Mouse (Mus musculus) c-Kit-positive CD71-positive TER-119-positive erythroid progenitor cells, embryonic 14.5 days (primary cell): ENCODE data around the gene Gstt1.
"Not testable (repeated sequence)": the region's sequence is repeated elsewhere in the genome, so short reads cannot be mapped to it uniquely, and the experiment has no call there.

Experiments used
- DNase-seq: peaks from one replicate; pipeline ENCODE4 v3.0.0-alpha.2; 2013; ENCODE audit warnings: low spot score

The Gstt1 gene

GRCm38 (mm10) chr10:75798176-75798696 lies at the start of gene Gstt1:
Gene Gstt1 (minus strand): TSS chr10:75798584.
- peak; percentile 55 for DNase-seq

GRCm38 (mm10) chr10:75845306-75845930 lies 47.0 kb upstream of the Gstt1 start:
- peak; percentile 73 for DNase-seq

GRCm38 (mm10) chr10:75844800-75845199 lies 46.4 kb upstream of the Gstt1 start:
- no peak for DNase-seq

DNA sequence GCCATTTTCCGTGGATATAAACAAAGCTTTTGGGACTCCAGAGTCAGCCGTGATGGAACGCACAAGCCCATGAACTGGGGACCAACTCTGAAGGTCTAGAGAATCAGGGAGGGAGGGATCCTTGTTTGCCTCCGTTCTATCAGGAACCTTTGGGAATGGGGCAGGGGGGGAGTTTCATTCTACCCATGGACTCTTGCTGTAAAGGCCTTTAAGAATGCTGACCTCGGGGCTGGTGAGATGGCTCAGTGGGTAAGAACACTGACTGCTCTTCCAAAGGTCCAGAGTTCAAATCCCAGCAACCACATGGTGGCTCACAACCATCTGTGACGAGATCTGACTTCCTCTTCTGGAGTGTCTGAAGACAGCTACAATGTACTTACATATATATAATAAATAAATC lies 45.5 kb upstream of the Gstt1 start:
- not testable (repeated sequence) for DNase-seq

DNA sequence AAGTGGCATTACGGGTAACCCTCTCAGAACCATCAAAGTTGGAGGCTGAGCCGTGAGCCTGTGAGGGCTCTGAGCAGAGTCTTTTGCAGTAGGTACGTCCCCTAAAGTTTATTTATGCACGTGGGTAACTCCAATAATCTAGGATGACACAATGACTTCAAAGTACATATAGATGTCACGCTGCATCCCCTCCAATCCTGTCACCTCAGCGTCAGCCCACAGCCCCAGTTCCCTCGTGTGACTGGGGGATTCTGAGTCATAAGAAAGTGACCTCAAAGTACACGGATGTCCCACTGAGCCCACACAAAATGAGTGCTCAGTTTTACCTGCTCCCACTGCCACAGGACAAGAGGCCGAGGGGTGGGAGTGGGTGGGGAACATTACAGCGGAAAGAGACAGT lies 40.7 kb upstream of the Gstt1 start:
- DNase-seq: no peak

- peak; percentile 91 for DNase-seq
Measured at GRCm38 (mm10) chr10:75837248-75837759, 38.9 kb upstream of the Gstt1 start, which contains the start of gene Gstt2. Gene Gstt2 (minus strand): TSS chr10:75837424.

- no peak for DNase-seq
Measured at GRCm38 (mm10) chr10:75835761-75836531, 37.6 kb upstream of the Gstt1 start.

DNA sequence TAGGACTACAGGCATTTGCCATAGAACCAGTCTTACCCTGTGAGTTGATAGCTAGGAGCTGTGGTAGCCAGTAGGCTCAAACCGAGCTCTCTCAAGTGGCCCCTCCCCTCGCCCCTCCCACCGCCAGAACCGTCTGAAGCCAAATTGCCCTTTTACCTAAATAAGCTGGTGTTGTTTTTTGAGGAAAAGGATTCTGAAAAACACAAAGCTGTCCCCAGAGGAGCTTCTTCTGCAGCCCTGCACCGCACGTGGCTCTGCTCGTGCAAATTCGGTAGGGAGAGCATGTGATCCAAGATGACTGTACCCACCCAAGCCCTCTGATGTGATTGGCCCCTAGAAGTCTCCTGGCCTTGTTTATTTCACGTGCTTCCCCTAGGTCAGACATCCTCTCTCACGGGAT lies 36.9 kb upstream of the Gstt1 start:
- peak; percentile 64 for DNase-seq

GRCm38 (mm10) chr10:75834721-75835120 lies 36.3 kb upstream of the Gstt1 start:
- DNase-seq: no peak

- peak; percentile 69 for DNase-seq
Measured at GRCm38 (mm10) chr10:75834250-75834649, 35.9 kb upstream of the Gstt1 start.

- no peak for DNase-seq
Measured at GRCm38 (mm10) chr10:75833456-75834080, 35.2 kb upstream of the Gstt1 start.

- peak; percentile 63 for DNase-seq
Measured at GRCm38 (mm10) chr10:75832272-75832895, 34.0 kb upstream of the Gstt1 start.

- no peak for DNase-seq
Measured at GRCm38 (mm10) chr10:75830275-75830670, 31.9 kb upstream of the Gstt1 start.

DNA sequence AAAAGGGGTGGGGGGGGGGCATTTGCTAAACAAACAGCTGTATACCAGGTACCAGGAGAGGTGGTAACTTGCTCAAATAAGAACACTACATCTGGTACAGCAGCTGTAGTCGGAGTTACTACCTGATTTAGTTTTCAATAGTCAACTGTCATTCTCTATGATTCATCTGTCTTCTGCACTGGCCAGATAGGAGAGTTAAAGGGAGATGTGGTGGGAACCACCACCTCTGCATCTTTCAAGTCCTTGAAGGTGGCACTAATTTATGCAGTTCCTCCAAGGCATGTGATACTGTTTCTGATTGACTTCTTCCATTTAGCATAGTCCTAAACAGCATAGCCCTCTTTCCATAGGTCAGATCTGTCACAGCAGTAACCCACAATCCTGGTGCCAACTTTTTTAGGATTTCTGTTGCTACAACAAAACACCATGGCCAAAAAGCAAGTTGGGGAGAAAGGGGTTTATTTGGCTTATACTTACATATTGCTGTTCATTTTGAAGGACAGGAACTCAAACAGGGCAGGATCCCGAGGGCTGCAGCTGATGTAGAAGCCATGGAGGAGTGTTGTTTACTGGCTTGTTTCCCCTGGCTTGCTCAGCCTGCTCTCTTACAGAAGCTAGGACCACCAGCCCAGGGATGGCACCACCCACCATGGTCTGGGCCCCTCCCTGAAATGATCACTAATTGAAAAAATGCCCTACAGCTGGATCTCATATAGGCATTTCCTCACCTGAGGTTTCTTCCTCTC lies 31.3 kb upstream of the Gstt1 start:
- DNase-seq: no peak

- no peak for DNase-seq
Measured at GRCm38 (mm10) chr10:75828500-75828931, 30.1 kb upstream of the Gstt1 start.

DNA sequence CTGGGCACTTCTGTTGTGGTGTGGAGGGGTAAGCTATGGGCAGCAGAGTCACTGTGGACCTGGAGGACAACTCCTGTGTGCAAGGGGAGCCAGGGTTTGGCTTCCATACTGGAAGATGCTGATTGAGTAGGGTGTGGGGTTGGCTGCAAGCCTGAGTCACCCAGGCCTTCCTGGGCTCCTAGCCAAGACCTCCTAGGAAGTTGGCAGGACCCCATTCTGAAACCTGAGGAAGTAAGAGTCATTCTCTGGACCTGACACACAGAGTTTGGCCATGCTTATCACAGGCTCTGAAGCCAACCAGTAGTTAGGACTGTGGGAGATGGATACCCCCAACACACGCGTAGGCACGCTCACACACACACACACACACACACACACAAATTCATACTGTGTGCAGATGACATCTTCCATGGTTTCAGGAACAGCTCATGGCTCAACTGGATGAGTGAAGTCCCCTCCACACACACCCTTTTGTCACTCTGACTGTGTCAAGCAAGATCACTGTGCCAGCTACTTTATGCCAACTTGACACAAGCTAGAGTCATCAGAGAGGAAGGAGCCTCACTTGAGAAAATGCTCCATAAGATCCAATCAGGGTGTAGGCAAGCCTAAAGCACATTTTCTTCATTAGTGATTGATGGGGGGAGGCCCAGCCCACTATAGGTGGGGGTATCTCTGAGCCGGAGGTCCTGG lies 29.4 kb upstream of the Gstt1 start:
- DNase-seq: no peak

DNA sequence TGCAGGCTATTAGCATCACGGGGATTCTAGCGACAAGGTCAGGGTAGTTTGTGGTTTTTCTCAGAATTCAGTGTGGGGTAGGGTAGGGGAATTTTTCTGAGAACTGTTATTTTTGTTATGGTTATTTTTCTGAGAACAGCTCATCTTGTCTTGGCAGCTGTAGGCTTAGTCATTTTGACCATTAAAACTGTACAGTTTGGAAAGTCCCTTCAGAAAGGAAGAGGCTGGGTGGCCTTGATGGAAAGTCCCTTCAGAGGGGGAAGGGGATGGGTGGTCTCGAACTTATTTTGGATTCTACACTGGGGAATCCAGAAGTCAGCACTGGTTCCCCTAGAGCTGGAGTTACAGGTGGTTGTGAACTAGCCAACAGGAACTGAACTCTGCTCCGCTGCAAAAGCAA lies 26.1 kb upstream of the Gstt1 start:
- DNase-seq: no peak

DNA sequence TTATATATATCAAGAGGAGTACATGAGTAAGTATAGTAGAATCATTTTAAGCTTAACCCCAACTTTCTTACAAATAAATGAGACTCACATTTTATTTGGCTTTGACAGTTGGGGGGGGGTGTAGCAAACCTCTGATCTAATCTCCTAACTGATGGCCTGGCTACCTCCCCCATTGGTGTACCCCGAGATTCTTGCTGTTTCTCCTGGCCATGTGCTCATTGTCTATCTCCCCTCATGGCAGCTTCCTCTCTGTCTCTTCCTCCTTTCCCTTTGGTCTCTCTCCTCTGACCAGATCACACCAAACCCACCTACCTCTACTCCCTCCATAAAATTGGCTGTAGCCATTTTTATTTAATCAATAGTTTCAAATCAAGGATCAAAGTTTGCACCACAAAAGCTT lies 25.4 kb upstream of the Gstt1 start:
- no peak for DNase-seq

GRCm38 (mm10) chr10:75822443-75822842 lies 24.1 kb upstream of the Gstt1 start, which contains the start of gene Gstt4:
Gene Gstt4 (minus strand): TSS chr10:75822543.
- DNase-seq: no peak

GRCm38 (mm10) chr10:75819882-75820281 lies 21.5 kb upstream of the Gstt1 start:
- no peak for DNase-seq

GRCm38 (mm10) chr10:75818641-75819040 lies 20.3 kb upstream of the Gstt1 start:
- DNase-seq: no peak
